Mouse (Mus musculus): Measurements from ENCODE around the gene Olfr279.
A peak's percentile ranks its signal among the peaks of the same experiment; 100 is the strongest.
"Not testable (repeated sequence)": the region's sequence is repeated elsewhere in the genome, so short reads cannot be mapped to it uniquely, and the experiment has no call there.

Gene Olfr279

GRCm38 (mm10) chr15:98510438-98511385 is 18.5 kb downstream of the Olfr279 start:
- peak; percentile 49 to 63 for DNase-seq (ENCODE audit: low spot score in 2 of 2)

GRCm38 (mm10) chr15:98511386-98511928 is 19.3 kb downstream of the Olfr279 start:
- DNase-seq (ENCODE audit: low spot score in 2 of 2), result peak; percentile 46 to 55

GRCm38 (mm10) chr15:98512232-98512631 is 20.0 kb downstream of the Olfr279 start:
- DNase-seq (ENCODE audit: low spot score in 2 of 2), result peak in 1 of 2 experiments; percentile 43

- peak; percentile 72 to 73 for DNase-seq (ENCODE audit: low spot score in 2 of 2)
Observed at GRCm38 (mm10) chr15:98512799-98513321, 20.7 kb downstream of the Olfr279 start.

GRCm38 (mm10) chr15:98513676-98514075 is 21.5 kb downstream of the Olfr279 start:
- DNase-seq (ENCODE audit: low spot score in 2 of 2), result not testable (repeated sequence)

GRCm38 (mm10) chr15:98514146-98514545 is 21.9 kb downstream of the Olfr279 start:
- DNase-seq (ENCODE audit: low spot score in 2 of 2), result no peak

- not testable (repeated sequence) for DNase-seq (ENCODE audit: low spot score in 2 of 2)
Observed at GRCm38 (mm10) chr15:98514845-98515244, 22.6 kb downstream of the Olfr279 start.

- DNase-seq (ENCODE audit: low spot score in 2 of 2), result peak; percentile 56 to 64
Observed at GRCm38 (mm10) chr15:98517380-98518355, 25.5 kb downstream of the Olfr279 start.

GRCm38 (mm10) chr15:98521245-98521644 is 29.0 kb downstream of the Olfr279 start:
- DNase-seq (ENCODE audit: low spot score in 2 of 2), result no peak

- no peak for DNase-seq (ENCODE audit: low spot score in 2 of 2)
Observed at GRCm38 (mm10) chr15:98526057-98526456, 33.9 kb downstream of the Olfr279 start.

GRCm38 (mm10) chr15:98527056-98527771 is 35.0 kb downstream of the Olfr279 start:
- no peak for DNase-seq (ENCODE audit: low spot score in 2 of 2)

- DNase-seq (ENCODE audit: low spot score in 2 of 2), result no peak
Observed at GRCm38 (mm10) chr15:98528066-98528563, 35.9 kb downstream of the Olfr279 start.

- DNase-seq (ENCODE audit: low spot score in 2 of 2), result no peak
Observed at GRCm38 (mm10) chr15:98532281-98532680, 40.1 kb downstream of the Olfr279 start.

- no peak for DNase-seq (ENCODE audit: low spot score in 2 of 2)
Observed at GRCm38 (mm10) chr15:98533035-98533531, 40.9 kb downstream of the Olfr279 start.

GRCm38 (mm10) chr15:98533881-98534627 is 41.9 kb downstream of the Olfr279 start, which contains the start of gene Kansl2:
Gene Kansl2, minus strand, starts transcription at chr15:98534264.
- DNase-seq (ENCODE audit: low spot score in 2 of 2), result peak; percentile 98 to 99

- no peak for DNase-seq (ENCODE audit: low spot score in 2 of 2)
Observed at GRCm38 (mm10) chr15:98535921-98536320, 43.7 kb downstream of the Olfr279 start.

GRCm38 (mm10) chr15:98536828-98537510 is 44.8 kb downstream of the Olfr279 start:
- DNase-seq (ENCODE audit: low spot score in 2 of 2), result no peak

GRCm38 (mm10) chr15:98537923-98538322 is 45.7 kb downstream of the Olfr279 start:
- DNase-seq (ENCODE audit: low spot score in 2 of 2), result no peak

GRCm38 (mm10) chr15:98541064-98541463 is 48.9 kb downstream of the Olfr279 start:
- no peak for DNase-seq (ENCODE audit: low spot score in 2 of 2)

Measured in heart, adult 9 months (tissue).